Mouse (Mus musculus): Measurements from ENCODE around the gene Parp12. TPM values are rescaled to one million over a fixed set of nuclear protein-coding genes. Genes with fewer than 3 reads are reported as not detected.

Gene Parp12
- 41.8 and 43.4 TPM in 2 replicates for polyA plus RNA-seq (2012; rRNA removed)

GRCm38 (mm10) chr6:39117584-39118455, at the start of gene Parp12:
Gene Parp12, minus strand, starts transcription at chr6:39118349.
- DNase-seq (ENCODE audit: low spot score) = peak; percentile 77

DNA sequence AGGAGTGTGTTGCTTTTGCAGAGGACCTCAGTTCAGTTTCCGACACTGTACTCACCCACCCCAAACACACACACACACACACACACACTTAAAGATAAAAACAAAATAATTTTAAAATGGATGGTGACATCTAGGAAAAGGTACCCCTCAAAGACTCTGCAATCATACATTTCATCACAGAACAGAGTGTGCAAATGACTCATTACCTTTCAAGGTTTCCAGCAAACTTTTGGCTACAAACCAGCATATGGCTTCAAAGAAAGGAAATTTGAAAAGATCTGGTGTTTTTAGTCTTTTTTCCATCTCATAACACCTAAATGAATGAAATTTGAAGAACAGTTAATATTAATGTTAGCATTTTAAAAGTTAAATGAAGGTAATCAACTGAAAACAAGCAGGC, 46.7 kb upstream of the Parp12 start:
- DNase-seq (ENCODE audit: low spot score) = no peak

- DNase-seq (ENCODE audit: low spot score) = no peak
Measured at GRCm38 (mm10) chr6:39161975-39162374, 43.8 kb upstream of the Parp12 start.

DNA sequence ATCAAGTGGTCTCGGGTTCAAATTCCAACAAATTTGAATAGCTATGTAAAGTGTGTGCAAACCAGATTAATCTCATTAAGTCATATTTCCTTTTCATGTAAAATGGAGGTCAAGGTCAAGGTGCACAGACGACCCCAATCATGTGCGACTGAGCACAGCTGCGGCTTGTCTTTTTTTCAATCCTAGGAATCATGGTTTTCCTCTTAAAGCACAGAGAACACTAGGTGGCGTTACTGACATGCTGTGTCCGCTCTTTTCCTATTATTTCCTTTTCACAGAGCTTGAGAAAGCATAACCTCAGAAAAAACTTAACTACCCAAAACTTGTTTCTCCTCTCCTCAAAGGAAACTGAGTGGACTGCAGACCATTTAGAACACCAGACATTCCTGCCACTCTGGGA, 27.9 kb upstream of the Parp12 start:
- DNase-seq (ENCODE audit: low spot score) = no peak

DNA sequence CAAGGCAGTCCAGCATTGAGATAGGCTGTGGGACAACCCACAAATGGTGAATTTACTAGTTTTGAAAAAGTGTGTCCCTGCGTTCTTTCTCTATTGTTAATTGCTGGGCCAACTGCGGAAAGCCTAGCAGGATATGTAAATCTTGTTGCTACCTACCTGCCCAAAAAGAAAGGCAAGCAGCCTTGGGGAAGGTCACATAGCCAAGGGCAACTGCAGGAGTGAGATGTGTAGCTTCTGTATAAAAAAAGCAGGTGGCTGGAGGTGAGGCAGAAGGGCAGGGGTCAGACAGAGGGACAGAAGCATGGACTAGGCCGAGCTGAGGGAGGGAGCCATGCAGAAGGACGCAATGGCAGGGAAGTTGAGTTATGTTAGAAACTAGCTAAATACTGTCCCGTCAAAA, 14.4 kb upstream of the Parp12 start:
- DNase-seq (ENCODE audit: low spot score) = no peak

- DNase-seq (ENCODE audit: low spot score) = no peak
Measured at GRCm38 (mm10) chr6:39131480-39131879, 13.3 kb upstream of the Parp12 start.

- no peak for DNase-seq (ENCODE audit: low spot score)
Measured at GRCm38 (mm10) chr6:39124719-39125118, 6.6 kb upstream of the Parp12 start.

- DNase-seq (ENCODE audit: low spot score) = no peak
Measured at GRCm38 (mm10) chr6:39120685-39121084, 2.5 kb upstream of the Parp12 start.

- DNase-seq (ENCODE audit: low spot score) = no peak
Measured at GRCm38 (mm10) chr6:39118456-39118881, 320 bp upstream of the Parp12 start.

GRCm38 (mm10) chr6:39115438-39115837, 2.7 kb downstream of the Parp12 start:
- DNase-seq (ENCODE audit: low spot score) = no peak

- no peak for DNase-seq (ENCODE audit: low spot score)
Measured at GRCm38 (mm10) chr6:39113141-39113540, 5.0 kb downstream of the Parp12 start.

DNA sequence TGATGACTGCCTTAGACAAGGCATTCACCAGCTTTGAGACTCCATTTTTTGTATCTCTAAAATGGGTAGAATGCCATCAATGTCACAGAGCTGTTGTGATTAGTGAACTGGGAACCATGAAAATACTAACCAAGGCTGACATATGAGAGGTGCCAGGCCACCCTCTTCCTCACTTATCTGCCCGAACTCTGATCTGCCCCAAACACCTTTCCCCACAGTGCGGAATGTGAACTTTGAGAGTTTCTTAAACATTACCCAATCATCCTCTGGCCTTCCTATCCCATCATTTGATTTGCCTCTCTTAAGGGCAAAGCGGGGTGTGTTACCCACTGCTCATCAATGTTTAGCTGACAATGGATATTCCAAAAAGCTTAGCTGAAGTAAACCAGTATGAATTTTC, 5.4 kb downstream of the Parp12 start:
- DNase-seq (ENCODE audit: low spot score) = no peak

- DNase-seq (ENCODE audit: low spot score) = no peak
Measured at GRCm38 (mm10) chr6:39106812-39107211, 11.3 kb downstream of the Parp12 start.

GRCm38 (mm10) chr6:39104631-39105030, 13.5 kb downstream of the Parp12 start:
- no peak for DNase-seq (ENCODE audit: low spot score)

GRCm38 (mm10) chr6:39076498-39076897, 41.7 kb downstream of the Parp12 start:
- DNase-seq (ENCODE audit: low spot score) = no peak

DNA sequence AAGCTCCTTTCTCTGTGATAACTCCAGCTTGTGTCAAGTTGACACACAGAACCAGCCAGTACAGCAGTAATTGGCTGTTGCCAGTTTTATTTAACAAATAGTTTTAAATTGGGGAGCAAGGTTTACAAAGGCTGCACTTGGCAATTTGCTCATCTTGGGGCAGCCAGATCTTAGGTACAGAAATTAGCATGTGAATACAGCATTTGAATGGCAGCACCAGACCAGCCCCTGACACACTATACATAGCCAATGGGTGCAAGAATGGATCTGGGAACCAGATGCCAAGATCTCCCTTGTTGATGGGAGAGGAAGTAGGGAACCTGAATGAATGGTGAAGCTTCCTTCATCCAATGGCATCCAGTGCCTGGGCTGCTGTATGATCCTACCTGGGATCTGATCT, 44.0 kb downstream of the Parp12 start:
- DNase-seq (ENCODE audit: low spot score) = no peak

DNA sequence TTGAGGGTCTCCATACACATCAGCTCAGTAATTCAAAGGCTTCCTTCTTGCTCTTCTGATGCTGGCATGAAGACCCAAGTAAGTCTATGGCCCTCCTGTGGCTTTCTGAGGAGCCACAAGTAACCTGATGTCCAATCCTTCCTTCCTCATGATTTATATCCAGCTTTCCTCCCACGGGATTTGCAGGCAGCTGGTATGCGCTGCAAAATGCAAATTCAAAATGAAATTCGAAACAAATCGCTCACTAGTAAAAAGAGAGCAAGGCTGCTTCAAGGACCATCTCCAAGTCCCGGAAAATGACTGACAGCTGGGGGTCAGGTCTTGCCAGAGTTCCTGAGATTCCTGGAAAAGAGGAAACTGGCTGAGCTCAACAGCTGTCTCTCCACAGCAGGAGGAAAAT, 45.5 kb downstream of the Parp12 start:
- no peak for DNase-seq (ENCODE audit: low spot score)

- peak; percentile 60 for DNase-seq (ENCODE audit: low spot score)
Measured at GRCm38 (mm10) chr6:39066935-39067578, 51.1 kb downstream of the Parp12 start.

DNA sequence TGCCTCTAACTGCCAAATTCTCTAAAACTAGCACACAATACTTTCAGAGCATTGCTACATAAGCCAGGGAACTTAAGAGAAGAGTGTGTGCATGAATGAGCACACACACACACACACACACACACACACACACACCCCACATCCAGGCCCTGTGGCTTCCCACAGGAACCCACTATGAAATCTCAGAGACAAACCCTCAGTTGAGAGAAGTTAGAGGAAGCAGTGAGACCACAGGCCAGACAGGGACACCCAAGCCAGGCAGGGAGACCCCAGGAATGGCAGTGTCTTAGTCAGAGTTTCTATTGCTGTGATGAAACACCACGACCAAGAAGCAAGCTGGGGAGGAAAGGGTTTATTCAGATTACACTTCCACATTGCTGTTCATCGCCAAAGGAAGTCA, 54.6 kb downstream of the Parp12 start:
- DNase-seq (ENCODE audit: low spot score) = no peak

DNA sequence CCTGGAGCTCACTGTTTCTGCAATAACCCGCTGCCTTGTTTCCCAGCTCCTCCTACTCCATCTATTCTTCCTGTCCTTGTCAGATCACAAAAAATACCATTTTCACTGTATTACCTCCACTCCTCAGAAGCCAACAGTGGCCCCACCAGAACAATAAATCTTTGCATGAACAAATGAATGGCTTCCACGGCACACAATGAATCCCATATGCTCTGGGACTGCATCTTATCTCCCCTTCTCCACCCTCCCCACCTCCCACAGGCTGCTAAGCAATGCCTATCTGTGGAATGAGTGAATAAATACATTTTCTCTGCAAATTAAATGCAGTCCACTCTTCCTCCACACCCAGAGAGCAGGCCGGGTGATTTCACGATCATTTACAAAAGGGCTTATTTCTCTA, 57.0 kb downstream of the Parp12 start:
- no peak for DNase-seq (ENCODE audit: low spot score)

DNA sequence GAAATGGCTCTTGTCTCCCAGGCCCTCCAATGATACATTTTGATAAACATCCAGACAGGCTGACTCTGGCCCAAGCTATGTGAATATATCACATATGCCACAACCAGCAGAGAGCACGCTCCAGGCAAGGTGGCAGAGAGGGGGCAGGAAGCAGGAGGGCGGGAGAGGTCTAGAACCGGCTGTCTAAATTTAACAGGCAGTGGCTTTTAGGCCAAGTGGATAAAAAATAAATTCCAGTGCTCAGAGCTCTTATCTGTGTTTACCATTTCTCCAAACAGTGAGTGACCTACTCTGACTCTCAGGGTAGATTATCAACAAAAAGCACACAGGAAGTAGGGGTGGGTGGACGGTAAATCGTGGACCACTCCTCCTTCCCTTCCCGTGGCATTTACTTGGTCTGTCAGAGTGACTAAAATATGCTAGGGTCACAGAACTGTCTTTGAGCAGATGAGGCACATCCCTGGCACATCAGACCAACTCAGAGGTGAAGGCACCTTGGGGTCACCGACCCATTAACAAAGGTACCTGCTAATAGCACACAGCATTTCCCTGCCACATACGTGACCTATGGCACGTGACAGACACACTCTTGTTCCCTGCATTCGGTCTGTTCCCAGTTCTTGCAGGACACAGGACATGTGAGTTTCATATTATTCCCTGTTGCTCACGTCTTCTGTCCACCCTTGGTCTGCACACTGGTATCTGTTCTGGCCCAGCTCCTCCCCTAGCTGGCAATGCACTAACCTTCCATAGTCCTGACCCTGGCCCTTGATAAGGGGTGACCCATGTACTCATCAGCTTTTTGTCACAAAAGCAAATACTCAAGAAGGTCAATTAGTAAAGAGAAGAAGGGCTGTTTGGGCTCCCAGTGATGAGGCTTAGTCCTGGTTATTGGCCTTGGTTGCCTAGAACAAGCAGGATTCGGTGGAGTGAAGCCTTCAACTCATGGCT, 58.3 kb downstream of the Parp12 start:
- DNase-seq (ENCODE audit: low spot score) = no peak

DNA sequence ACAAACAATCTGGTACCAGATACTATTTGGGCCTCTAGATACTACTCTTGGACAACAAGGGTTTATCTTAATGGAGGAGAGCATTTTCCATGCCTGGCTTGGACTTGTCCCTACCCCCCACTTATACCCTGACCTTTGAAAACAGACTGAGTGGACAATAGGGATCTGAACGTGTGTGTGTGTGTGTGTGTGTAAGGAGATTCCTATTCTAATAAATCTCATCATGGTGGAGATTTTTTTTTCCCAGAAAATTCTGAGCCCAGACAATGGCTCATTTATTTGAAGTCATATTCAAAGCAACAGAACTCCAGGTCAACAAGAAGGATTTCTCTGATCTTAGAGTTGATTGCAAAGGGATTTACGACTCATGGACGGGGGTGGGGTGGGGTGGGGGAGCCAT, 59.2 kb downstream of the Parp12 start:
- DNase-seq (ENCODE audit: low spot score) = no peak
